Mouse (Mus musculus) heart, embryonic 15.5 days (tissue): ENCODE results near the gene Serpinb9e. TPM values are rescaled to one million over a fixed set of nuclear protein-coding genes. Genes with fewer than 3 reads are reported as not detected.
"Not testable (repeated sequence)": the region's sequence is repeated elsewhere in the genome, so short reads cannot be mapped to it uniquely, and the experiment has no call there.

Experiments used
- ATAC-seq: fragments of 200-750 bp; cut with Nextera tagmentation; replicated peaks from 2 replicates; pipeline ENCODE4 v1.8.0; 2017; ENCODE audit warnings: low read depth, moderate TSS enrichment; ENCODE audit not compliant: insufficient number of reproducible peaks, insufficient read depth, low FRiP score
- H3K27ac ChIP-seq: fragments of 300-500 bp; sonication (generic); 2 replicates; pipeline ENCODE4 v1.5.1; 2015; ENCODE audit warnings: mild to moderate bottlenecking, inconsistent platforms
- H3K27me3 ChIP-seq: fragments of 300-500 bp; sonication (generic); 2 replicates; pipeline ENCODE4 v1.6.1; 2015; ENCODE audit warnings: inconsistent platforms
- H3K36me3 ChIP-seq: fragments of 300-500 bp; sonication (generic); 2 replicates; pipeline ENCODE4 v1.6.1; 2015; ENCODE audit warnings: mild to moderate bottlenecking, inconsistent platforms
- H3K4me1 ChIP-seq: fragments of 300-500 bp; sonication (generic); replicated peaks from 2 replicates; pipeline ENCODE4 v1.6.1; 2015; ENCODE audit warnings: inconsistent platforms
- H3K4me2 ChIP-seq: fragments of 300-500 bp; sonication (generic); 2 replicates; pipeline ENCODE4 v1.6.1; 2015; ENCODE audit warnings: inconsistent platforms, mild to moderate bottlenecking, moderate library complexity
- H3K4me3 ChIP-seq: fragments of 300-500 bp; sonication (generic); 2 replicates; pipeline ENCODE4 v1.5.1; 2015; ENCODE audit warnings: mild to moderate bottlenecking, inconsistent platforms
- H3K9ac ChIP-seq: fragments of 300-500 bp; sonication (generic); 2 replicates; pipeline ENCODE4 v1.6.1; 2015; ENCODE audit warnings: mild to moderate bottlenecking, inconsistent platforms
- H3K9me3 ChIP-seq: fragments of 300-500 bp; sonication (generic); replicated peaks from 2 replicates; pipeline ENCODE4 v1.6.1; 2016; ENCODE audit warnings: inconsistent platforms
- WGBS: fragments of 180-500 bp; shearing (Covaris S2); methylation state at CpG from one replicate; pipeline ENCODE4 v1.1.7; 2015; ENCODE audit warnings: mixed read lengths; 5-methylcytosine and 5-hydroxymethylcytosine counted together
- polyA plus RNA-seq: library from polyadenylated mRNA; unstranded; fragments of >200 nt; fragmentation: Nextera tagmentation; extraction: Ambion mirVana; gene quantifications from 2 replicates; pipeline ENCODE4 v1.2.1, GENCODE M21; 2015

The Serpinb9e gene
- not detected in 2 replicates for polyA plus RNA-seq

- ATAC-seq, H3K27me3 ChIP-seq, H3K27ac ChIP-seq, H3K9me3 ChIP-seq, H3K4me3 ChIP-seq, H3K4me1 ChIP-seq, H3K9ac ChIP-seq, H3K36me3 ChIP-seq, H3K4me2 ChIP-seq: not testable (repeated sequence)
- 86% methylated on average over 2 of the region's 2 CpGs for WGBS
Measured at GRCm38 (mm10) chr13:33249312-33249711, at the start of gene Serpinb9e. TSS of gene Serpinb9e (plus strand) at chr13:33249612.

GRCm38 (mm10) chr13:33199740-33200139 is 49.7 kb upstream of the Serpinb9e start:
- no peak for ATAC-seq
- Histone ChIP-seq H3K9ac (no peak overlapping the region), H3K36me3 (no peaks in the 10 kb centered on the region), H3K9me3 (no peaks in the 10 kb centered on the region), H3K4me1 (no peaks in the 10 kb centered on the region), H3K27ac (no peak overlapping the region), H3K4me2 (no peak overlapping the region), H3K27me3 (no peaks in the 10 kb centered on the region), H3K4me3 (no peak overlapping the region)
- WGBS, result 51% methylated on average over 2 of the region's 2 CpGs

- H3K36me3 ChIP-seq, H3K27ac ChIP-seq, H3K9me3 ChIP-seq, H3K27me3 ChIP-seq, H3K4me1 ChIP-seq, H3K4me2 ChIP-seq, H3K9ac ChIP-seq, H3K4me3 ChIP-seq, ATAC-seq: not testable (repeated sequence)
- 75% methylated on average over 4 of the region's 4 CpGs for WGBS
Measured at GRCm38 (mm10) chr13:33308631-33309030, 59.2 kb downstream of the Serpinb9e start.

Other genes starting within 250 kb of the Serpinb9e start
- 8.3 and 9.1 TPM in 2 replicates for gene Serpinb9, start 246.4 kb upstream of the Serpinb9e start, polyA plus RNA-seq
- 0.33 and 0.52 TPM in 2 replicates for gene Serpinb9b, start 222.2 kb upstream of the Serpinb9e start, polyA plus RNA-seq
- 0.10 and 0.14 TPM in 2 replicates for gene Serpinb1b, start 171.0 kb upstream of the Serpinb9e start, polyA plus RNA-seq
- not detected in 2 replicates for gene Serpinb9c, start 89.9 kb upstream of the Serpinb9e start, polyA plus RNA-seq
- gene Serpinb9d, start 56.7 kb upstream of the Serpinb9e start, polyA plus RNA-seq, result not detected in 2 replicates
- not detected in 2 replicates for gene Serpinb9f, start 74.5 kb downstream of the Serpinb9e start, polyA plus RNA-seq
- not detected in 2 replicates for gene Gm11397, start 146.1 kb downstream of the Serpinb9e start, polyA plus RNA-seq
- not detected in 2 replicates for gene Serpinb9g, start 235.2 kb downstream of the Serpinb9e start, polyA plus RNA-seq